Mouse (Mus musculus) brain, embryonic 14.5 days (tissue): ENCODE data around the gene Tbl1xr1.

Experiments used
- CTCF ChIP-seq: fragments of 200-500 bp; IDR thresholded peaks from 2 replicates; pipeline ENCODE4 v1.5.1; 2012; ENCODE audit warnings: inconsistent platforms, mild to moderate bottlenecking, moderate library complexity, borderline replicate concordance; ENCODE audit not compliant: insufficient read depth, insufficient read length; ENCODE audit errors: extremely low read depth
- POLR2A ChIP-seq: fragments of 200-500 bp; IDR thresholded peaks from 2 replicates; pipeline ENCODE4 v1.6.1; 2012; ENCODE audit warnings: mild to moderate bottlenecking, inconsistent platforms, borderline replicate concordance; ENCODE audit not compliant: poor library complexity, insufficient read depth, insufficient read length, severe bottlenecking; ENCODE audit errors: extremely low read depth

DNA sequence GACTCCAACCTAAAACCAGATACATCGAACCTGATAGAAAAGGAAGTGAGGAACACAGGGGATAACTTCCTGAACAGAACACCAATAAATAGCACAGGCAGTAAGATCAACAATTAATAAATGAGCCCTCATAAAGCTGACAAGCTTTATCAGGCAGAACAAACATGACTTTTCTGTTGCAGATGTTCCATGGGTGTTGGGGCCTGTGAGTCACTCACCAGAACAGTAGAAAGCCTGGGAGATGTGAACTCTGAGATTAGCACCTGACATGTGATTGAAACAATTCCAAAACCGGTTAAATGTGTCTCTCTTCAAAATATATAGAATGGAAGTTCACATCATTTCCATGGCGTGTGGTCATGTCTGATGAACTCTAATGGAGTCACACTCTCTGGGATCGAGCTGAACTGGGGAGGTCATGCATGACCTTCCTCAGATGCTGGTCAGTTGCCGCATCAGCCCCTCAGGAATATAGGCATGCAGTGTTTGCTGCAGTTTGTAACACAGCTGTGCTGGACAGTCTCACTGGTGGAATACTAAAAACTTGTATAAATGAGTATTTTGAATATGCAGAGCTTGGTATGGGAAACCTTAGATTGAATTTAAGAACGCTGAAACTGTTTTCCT is 72.0 kb downstream of the Tbl1xr1 start:
- TF ChIP-seq CTCF, result no peak
- no peak for TF ChIP-seq POLR2A
